Mouse (Mus musculus) layer of hippocampus, postnatal 14 days (tissue): ENCODE results near the gene Polr2i. TPM values are rescaled to one million over a fixed set of nuclear protein-coding genes. Genes with fewer than 3 reads are reported as not detected.

Experiments used
- DNase-seq, 2 experiments: peaks; one replicate each; pipeline ENCODE4 v3.0.0; 2021 to 2022; ENCODE audit warnings: low spot score in 2 of 2, mixed read lengths in 1 of 2
- total RNA-seq, 2 experiments: library from RNA; stranded (reverse); gene quantifications; 2 replicates each; pipeline ENCODE4 v1.2.3; 2021

The Polr2i gene
- total RNA-seq, 2 experiments from 2014 or later = 53.9 to 58.0 TPM

DNA sequence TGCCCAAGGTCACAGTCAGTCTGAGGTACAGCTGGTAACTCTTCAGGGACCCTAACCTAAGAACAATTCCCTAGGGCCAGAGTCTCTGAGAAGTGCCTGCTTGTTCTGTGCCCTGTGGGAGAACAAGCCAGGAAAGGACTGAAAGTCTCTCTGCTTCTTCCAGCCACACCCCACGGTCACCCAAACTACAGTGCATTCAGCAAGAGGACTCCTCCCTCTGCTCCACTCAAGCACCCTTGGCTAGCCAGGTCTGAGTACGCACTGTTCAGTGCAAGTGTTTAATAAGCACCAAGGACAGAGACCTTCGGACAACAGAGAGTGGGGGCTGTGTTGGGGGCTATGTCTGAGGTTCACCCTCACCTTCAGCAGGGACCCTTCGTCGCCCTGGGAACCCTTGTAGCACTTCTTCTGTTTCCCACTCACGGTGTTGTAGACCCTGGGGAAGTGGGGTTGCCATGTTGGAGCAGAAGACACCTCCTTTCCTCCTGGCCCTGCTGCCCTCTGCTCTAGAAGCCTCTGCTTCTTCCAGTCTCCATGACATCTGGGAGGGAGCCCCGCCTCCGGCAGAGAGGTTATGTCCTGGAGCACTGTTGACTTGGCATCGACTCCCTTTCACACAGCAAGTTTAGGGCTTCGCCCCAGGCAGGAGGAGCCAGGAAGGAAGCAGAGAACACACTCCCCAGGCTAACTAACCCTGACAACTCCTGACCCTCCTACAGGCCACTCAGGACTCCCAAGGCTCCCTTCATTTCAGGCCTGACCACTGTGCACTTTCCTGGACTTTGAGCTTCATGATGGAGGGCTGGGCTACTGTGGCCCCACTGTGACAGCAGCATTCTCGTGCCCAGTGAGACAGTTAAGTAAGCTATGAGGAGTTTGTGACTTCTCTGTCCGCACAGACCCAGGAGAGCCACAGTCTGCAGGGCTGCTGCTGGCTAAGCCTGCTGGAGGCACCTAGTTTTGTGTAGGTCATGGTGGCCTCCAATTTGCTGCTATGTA, 20.5 kb downstream of the Polr2i start:
- no peak for DNase-seq

DNA sequence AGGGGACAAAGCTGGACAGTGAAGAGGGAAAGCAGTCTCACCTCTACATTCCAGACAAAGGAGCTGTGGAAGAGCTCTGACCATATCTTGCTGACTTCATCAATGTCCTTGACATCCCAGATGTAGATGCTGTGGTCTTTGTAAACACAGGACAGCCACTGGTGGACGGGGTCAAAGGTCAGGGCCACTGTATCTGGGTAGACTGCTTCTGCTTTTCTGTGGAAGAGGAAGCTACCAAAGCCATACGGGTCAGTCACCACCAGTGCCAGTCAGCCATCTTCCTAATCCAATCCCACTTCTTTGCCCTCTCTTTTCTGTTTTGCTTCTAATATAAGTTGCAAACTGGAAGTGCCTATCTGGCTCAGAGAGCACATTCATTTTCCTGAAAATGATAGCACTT, 33.3 kb downstream of the Polr2i start:
- no peak for DNase-seq

DNA sequence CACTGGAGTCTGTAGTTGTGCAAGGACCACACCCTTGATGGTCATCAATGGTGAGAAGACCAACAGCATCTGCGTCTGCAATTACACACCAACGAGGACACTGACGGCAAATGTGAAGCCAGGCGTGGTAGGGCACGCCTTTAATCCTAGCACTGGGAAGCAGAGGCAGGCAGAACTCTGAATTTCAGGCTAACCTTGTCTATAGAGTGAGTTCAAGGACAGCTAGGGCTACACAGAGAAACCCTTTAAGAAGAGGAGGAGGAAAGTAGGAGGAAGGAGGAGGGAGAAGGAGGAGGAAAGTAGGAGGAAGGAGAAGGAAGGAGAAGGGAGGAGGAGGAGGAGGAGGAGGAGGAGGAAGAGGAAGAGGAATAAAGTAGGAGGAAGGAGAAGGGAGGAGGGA, 33.8 kb downstream of the Polr2i start:
- DNase-seq = no peak

DNA sequence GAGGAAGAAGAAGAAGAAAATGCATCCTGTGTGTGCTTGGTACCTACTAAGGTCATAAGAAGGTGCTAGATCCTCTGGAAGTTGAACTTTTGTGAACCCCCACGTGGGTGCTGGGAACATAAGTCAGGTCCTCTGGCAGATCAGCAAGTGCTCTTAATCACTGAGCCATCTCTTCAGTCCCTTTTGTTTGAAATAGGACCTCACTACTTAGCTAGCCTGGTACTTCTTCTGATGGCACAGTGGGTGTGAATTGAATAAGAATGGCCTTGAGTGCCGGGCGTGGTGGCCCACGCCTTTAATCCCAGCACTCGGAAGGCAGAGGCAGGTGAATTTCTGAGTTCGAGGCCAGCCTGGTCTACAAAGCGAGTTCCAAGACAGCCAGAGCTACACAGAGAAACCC, 34.2 kb downstream of the Polr2i start:
- DNase-seq = no peak

DNA sequence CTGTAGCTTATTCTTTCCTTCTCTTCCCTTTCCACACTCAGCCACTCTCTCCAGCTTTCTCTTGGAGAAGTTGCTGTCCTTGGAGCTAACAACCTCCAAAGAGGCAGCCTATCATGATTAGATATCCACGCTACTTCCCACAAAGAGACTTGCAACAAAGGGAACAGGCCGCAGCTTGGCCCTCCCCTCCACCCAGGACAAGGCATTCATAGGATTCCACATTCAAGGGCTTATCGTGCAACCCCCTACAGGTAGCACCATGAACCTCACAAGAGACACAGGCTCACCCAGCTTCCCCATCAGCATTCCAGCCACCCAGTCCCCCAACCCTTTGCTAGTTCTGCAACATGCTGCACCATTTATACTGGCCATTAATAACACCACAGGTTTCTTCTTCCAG, 35.0 kb downstream of the Polr2i start:
- no peak for DNase-seq

DNA sequence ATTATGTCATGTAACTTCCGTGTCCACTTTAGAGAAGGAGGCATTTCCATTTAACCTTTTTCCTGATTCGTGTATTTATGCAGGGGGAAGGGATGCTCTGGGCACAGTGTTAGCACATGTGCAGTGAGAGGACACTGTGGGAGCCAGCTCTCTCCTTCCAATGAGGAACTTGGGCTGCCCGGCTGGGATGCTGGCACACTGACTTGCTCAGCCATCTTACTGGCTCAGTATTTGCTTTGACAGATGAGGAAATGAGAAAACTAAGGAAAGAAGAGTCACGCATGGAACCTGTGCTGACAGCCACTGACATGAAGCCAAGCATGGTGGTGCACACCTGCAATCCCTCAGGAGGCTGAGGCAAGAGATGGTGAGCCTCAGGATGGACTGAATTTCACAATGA, 37.9 kb downstream of the Polr2i start:
- no peak for DNase-seq

DNA sequence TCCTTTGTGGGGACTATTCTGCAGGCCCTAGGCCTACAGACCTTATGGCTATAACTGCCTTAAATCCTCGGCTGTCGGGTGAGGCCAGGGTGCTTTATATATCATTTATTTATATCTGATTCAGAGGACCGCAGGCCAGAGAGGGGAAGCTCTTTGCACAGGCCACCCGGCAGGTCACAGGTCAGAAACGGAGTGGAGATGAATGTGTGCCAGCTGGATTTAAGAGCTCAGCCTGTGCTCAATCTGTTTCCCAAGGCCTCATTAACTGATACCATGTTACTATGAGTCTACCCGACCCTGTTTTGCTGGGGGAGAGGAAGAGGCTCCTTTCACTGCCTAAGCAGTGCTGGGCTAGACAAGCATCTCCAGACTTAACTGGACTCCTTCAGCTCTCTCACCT, 42.6 kb downstream of the Polr2i start:
- DNase-seq = no peak

DNA sequence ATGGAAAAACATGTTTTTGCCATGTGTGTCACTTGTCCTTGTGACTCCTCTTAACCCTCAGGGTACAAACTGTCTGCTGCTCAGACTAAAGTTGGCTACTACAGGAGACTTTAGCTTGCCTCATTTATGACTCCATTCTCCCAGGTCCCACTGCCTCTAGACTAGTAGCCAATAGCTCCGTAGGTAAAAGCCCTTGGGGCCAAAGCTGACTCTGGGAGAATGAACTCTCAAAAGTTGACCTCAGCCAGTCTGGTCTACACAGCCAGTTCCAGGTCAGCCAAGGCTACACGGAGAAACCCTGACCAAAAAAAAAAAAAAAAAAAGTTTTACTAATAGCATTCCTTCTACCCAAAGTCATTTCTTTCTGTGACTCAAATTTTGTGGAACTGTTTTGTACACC, 47.2 kb downstream of the Polr2i start:
- DNase-seq = no peak

DNA sequence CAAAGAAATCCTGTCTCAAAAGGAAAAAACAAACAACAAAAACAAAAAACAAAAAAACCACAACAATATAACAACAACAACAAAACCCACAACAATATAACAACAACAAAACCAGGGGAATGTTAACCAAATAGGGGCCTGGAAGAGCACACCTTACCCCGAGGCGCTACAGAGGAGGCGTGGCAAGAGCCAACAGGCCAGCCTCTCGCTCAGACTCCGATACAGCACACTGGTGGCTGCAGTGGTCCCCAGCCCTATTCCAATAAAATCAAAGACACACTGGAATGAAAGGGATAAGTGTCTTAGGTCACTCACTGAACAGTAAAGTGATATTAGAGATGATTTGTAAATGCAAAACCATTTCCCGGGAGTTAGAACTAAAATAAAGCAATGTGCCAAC, 47.8 kb downstream of the Polr2i start:
- DNase-seq = no peak

DNA sequence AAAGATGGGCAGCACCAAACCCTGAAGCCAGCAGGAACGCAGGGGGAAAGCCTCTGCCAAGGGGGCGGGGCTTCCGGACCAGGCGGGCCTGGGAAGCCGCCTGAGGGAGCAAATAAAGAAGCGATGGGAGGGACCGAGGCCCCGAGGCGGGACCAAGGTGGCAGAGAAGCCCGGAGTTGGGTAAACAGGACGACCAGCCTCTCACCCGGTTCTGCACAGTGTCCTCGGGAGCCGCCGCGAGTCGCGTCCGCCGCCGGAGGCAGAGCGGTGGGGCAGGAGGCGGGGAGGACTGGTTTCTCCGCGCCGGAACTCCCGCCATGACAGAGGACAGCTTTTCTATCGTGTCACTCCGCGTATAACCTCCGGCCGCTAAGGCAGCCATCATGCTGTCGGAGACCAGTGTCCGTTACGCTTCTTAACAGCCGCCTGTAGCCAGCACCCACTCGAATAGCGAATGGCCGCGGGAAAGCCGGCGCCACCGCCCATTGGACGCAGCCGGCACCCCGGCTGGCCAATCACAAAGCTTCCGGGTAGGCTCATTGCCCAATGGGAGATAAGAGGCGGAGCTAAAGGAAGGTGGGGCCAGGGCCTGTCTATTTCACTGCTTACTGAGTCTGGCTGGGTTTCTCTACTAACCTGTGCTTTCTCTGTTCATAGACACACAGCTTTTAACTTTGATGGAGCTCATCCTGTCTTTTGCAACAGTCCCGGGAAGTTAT, 48.4 kb downstream of the Polr2i start, which contains the start of the genes Thap8 and Wdr62:
Gene Thap8, plus strand, starts transcription at position 144 of the 719 bp plus-strand sequence.
Gene Wdr62, minus strand, starts transcription at position 469 of the 719 bp plus-strand sequence.
- DNase-seq = peak; percentile 88 to 95

DNA sequence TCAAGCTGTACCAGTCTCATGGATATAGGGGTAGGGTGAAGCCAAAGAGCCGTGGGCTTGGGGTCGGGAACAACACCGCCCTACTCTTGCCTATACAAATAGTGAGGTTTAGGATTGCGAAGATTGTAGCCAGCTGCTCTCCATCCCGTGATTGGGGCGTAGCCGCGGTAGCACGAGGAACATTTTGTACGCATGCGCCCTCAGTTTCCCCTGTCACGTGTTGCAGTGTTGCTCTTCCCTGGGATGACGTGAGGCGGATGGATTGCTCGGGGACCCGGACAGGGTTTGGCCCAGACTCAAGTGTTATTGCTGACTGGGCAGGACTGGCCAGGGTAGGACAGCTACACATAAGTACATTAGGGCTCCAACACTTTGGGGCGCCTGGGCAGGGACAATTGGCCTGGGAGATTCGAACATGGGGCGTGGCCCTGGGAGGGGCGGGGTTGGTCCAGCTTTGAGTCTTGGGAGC, 49.0 kb downstream of the Polr2i start:
- DNase-seq = peak; percentile 86 to 91

DNA sequence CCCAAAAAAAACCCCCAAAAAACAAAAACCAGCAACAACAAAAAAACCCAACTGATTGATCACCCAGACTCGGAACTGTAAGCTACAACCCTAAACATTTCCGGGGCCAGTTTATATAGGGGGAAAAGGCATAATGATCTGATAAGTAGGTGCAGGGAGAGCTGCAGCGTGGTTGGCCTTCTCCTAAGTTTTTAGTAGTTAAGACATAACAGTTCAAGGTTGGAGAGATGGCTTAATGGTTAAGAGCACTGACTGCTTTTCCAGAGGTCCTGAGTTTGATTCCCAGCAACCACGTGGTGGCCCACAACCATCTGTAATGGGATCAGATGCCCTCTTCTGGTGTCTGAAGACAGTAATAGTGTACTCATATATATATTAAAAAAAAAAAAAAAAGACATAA, 49.8 kb downstream of the Polr2i start:
- no peak for DNase-seq

DNA sequence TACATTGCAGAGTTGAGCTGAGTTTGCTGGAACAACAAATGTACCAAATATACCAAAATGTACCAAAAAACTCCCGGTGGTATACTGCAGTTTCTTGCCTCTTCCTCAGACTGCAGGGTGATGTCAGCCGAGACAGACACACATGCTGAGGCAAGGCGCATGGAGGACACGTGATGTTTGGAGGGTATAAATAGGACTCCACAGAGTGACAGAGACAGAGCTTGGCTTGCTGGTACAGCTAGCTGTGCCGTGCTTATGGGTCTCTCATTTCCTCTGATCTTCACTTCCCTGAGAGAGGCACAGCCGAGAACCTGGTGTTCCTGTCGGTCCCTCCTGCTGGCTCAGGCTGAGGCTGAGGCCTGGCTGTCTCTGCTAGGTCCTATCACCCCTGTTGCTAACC, 51.0 kb downstream of the Polr2i start:
- no peak for DNase-seq

Other genes with a start within 250 kb of the Polr2i start
- gene Zfp568, start 248.0 kb upstream of the Polr2i start, total RNA-seq = 1 to 10 TPM; 5.1 to 5.3 TPM
- gene Zfp14, start 180.6 kb upstream of the Polr2i start, total RNA-seq = 1 to 10 TPM; 7.4 to 8.9 TPM
- 1 to 10 TPM; 3.6 to 4.5 TPM for gene Zfp82, start 159.0 kb upstream of the Polr2i start, total RNA-seq
- not detected for gene Gm26920, start 141.5 kb upstream of the Polr2i start, total RNA-seq
- 1 to 10 TPM; 6.9 to 8.5 TPM for gene Zfp566, start 141.4 kb upstream of the Polr2i start, total RNA-seq
- 10 to 100 TPM; 65.1 to 72.3 TPM for gene Zfp260, start 137.2 kb upstream of the Polr2i start, total RNA-seq
- gene Zfp382, start 110.0 kb upstream of the Polr2i start, total RNA-seq = 10 to 100 TPM; 25.3 to 27.6 TPM
- 10 to 100 TPM; 48.4 to 52.6 TPM for gene Zfp146, start 62.2 kb upstream of the Polr2i start, total RNA-seq
- gene Cox7a1, start 47.8 kb upstream of the Polr2i start, total RNA-seq = 1 to 10 TPM; 6.2 to 8.6 TPM
- gene Capns1, start 33.1 kb upstream of the Polr2i start, total RNA-seq = 100 to 1,000 TPM; 206 to 239 TPM
- gene Tbcb, start 324 bp downstream of the Polr2i start, total RNA-seq = 100 to 1,000 TPM; 135 to 139 TPM
- not detected for gene Ovol3, start 3.8 kb downstream of the Polr2i start, total RNA-seq
- under 1 TPM; 0.35 to 0.67 TPM for gene Thap8, start 48.1 kb downstream of the Polr2i start, total RNA-seq
- gene Wdr62, start 48.5 kb downstream of the Polr2i start, total RNA-seq = 1 to 10 TPM; 2.7 to 3.0 TPM
- gene Clip3, start 59.8 kb downstream of the Polr2i start, total RNA-seq = 100 to 1,000 TPM; 501 to 515 TPM
- 10 to 100 TPM; 41.6 to 45.9 TPM for gene Alkbh6, start 76.8 kb downstream of the Polr2i start, total RNA-seq
- 1 to 10 TPM; 4.2 to 5.8 TPM for gene Syne4, start 82.9 kb downstream of the Polr2i start, total RNA-seq
- gene E130208F15Rik, start 89.8 kb downstream of the Polr2i start, total RNA-seq = under 1 TPM; 0.43 to 0.74 TPM
- 1 to 10 TPM; 7.8 to 8.9 TPM for gene Sdhaf1, start 91.9 kb downstream of the Polr2i start, total RNA-seq
- 10 to 100 TPM; 32.5 to 35.5 TPM for gene Lrfn3, start 130.8 kb downstream of the Polr2i start, total RNA-seq
- gene Tyrobp, start 181.8 kb downstream of the Polr2i start, total RNA-seq = 10 to 100 TPM; 26.7 to 30.1 TPM
- not detected for gene Hcst, start 187.9 kb downstream of the Polr2i start, total RNA-seq
- gene Nfkbid, start 189.8 kb downstream of the Polr2i start, total RNA-seq = 1 to 10 TPM; 3.7 to 3.8 TPM
- gene Aplp1, start 213.6 kb downstream of the Polr2i start, total RNA-seq = 100 to 1,000 TPM; 981 to 987 TPM
- 10 to 100 TPM in 1 of 2 experiments, 1 to 10 TPM in 1; 8.5 to 15.5 TPM for gene Kirrel2, start 225.7 kb downstream of the Polr2i start, total RNA-seq
- gene Nphs1, start 226.4 kb downstream of the Polr2i start, total RNA-seq = 1 to 10 TPM; 1.2 to 1.3 TPM